ENCODE assay signal across 13 mouse cellular contexts in the genomic region with DNA sequence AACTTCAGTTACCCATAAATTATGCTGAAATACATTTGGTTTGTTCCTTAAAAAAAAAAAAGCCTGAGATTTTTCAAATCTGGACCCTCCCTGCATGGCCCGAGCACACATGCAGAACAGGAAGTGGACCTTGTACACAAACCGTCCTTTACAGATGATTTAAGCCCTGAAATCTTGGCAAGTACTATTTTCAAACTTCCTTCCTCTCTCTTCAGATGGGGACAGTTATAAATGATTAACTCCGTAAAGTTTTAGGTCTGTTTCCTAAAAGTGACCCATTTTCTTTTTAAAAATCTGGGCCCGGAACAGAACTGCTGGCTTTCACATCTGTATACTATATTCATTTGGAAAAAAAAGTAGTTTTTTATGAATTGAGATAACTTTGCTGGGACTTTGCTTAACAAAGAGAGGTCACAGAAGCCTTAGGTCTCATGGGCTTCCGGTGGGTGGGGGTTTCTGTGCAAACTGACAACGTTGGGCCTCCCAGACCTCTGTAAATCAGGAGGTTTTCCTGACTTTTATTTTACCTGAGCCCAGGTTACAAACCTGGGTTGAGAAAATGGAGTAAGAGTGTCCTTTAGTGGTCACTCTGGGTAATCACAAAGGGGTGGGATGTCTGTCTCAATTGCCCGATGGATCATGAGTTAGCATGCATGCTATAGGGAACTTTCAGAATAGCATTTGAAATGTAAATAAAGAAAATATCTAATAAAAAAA.
DNase-seq lines count a peak whose midpoint lies in the region; ATAC-seq and TF ChIP-seq lines count a peak whose summit lies in the region.
"Had no signal": no experiment of that assay in that cellular context is flagged by ENCODE, and none has a peak within 500 bp of the region (broad histone marks: within the 10 kb centered on the region; RNA-seq: fewer than 3 reads in every experiment).

No protein-coding gene starts in this region.

- WGBS in midbrain, embryonic 11.5 days: 76% methylated on average over 7 of the region's 7 CpGs
- 71% methylated on average over 7 of the region's 7 CpGs for WGBS in midbrain, embryonic 16.5 days
- WGBS in kidney, embryonic 14.5 days: 28% methylated on average over 7 of the region's 7 CpGs
- 9% methylated on average over 7 of the region's 7 CpGs for WGBS in stomach, embryonic 15.5 days
- 15% methylated on average over 7 of the region's 7 CpGs for WGBS in thymus, adult 2 months

- DNase-seq in gastrocnemius, adult 2 months: no peak
- DNase-seq in gastrocnemius, postnatal 25 days: no peak
- DNase-seq in midbrain, embryonic 11.5 days (ENCODE audit: low spot score, missing footprints): peak; percentile 44
- no peak for DNase-seq in left cerebral cortex, postnatal 25 days (ENCODE audit: low spot score in 2 of 2)
- no peak for DNase-seq in thymus, adult 2 months
- DNase-seq: cerebellum, postnatal 25 days; layer of hippocampus, adult 9-11 months; retina, postnatal 1 day had no signal

- TF ChIP-seq POLR2A in thymus, adult 2 months (IDR thresholded peaks at IDR 0.05; ENCODE audit: control insufficient read depth, extremely low read depth, insufficient read depth, low read length, poor library complexity): no peak

- no peak overlapping the region for H3K4me2 ChIP-seq in midbrain, embryonic 11.5 days
- H3K4me2 ChIP-seq in midbrain, embryonic 16.5 days (ENCODE audit: low read length): no peak overlapping the region
- H3K4me2 ChIP-seq in kidney, embryonic 14.5 days (replicated peaks; ENCODE audit: low read depth, low read length): no peak overlapping the region
- H3K4me2 ChIP-seq in stomach, embryonic 15.5 days: no peak overlapping the region
- H3K4me2 ChIP-seq: midbrain, embryonic 12.5 days had no signal

- no peaks in the 10 kb centered on the region for H3K36me3 ChIP-seq in midbrain, embryonic 11.5 days (ENCODE audit: control insufficient read depth, insufficient read depth, low read length)
- H3K36me3 ChIP-seq in midbrain, embryonic 16.5 days (ENCODE audit: control insufficient read depth, insufficient read depth, low read length): no peaks in the 10 kb centered on the region
- H3K36me3 ChIP-seq in kidney, embryonic 14.5 days (ENCODE audit: control insufficient read depth, insufficient read depth, low read length): no peaks in the 10 kb centered on the region
- no peaks in the 10 kb centered on the region for H3K36me3 ChIP-seq in stomach, embryonic 15.5 days
- no peaks in the 10 kb centered on the region for H3K36me3 ChIP-seq in thymus, adult 2 months (ENCODE audit: control insufficient read depth, insufficient read depth, low read length)
- H3K36me3 ChIP-seq: midbrain, embryonic 12.5 days had no signal

- H3K9me3 ChIP-seq in midbrain, embryonic 11.5 days (ENCODE audit: control insufficient read depth, low read length): no peaks in the 10 kb centered on the region
- H3K9me3 ChIP-seq in midbrain, embryonic 16.5 days (replicated peaks; ENCODE audit: control insufficient read depth, low read length, poor library complexity, severe bottlenecking): no peaks in the 10 kb centered on the region
- H3K9me3 ChIP-seq in kidney, embryonic 14.5 days (ENCODE audit: control insufficient read depth, low read length): no peaks in the 10 kb centered on the region
- H3K9me3 ChIP-seq in stomach, embryonic 15.5 days: no peaks in the 10 kb centered on the region
- H3K9me3 ChIP-seq: midbrain, embryonic 12.5 days had no signal

- H3K4me3 ChIP-seq in gastrocnemius, adult 2 months: no peak overlapping the region
- H3K4me3 ChIP-seq in midbrain, embryonic 11.5 days (ENCODE audit: low read depth, low read length): no peak overlapping the region
- no peak overlapping the region for H3K4me3 ChIP-seq in midbrain, embryonic 16.5 days (ENCODE audit: low read depth, low read length)
- no peak overlapping the region for H3K4me3 ChIP-seq in kidney, embryonic 14.5 days (ENCODE audit: low read length)
- H3K4me3 ChIP-seq in stomach, embryonic 15.5 days (replicated peaks): no peak overlapping the region
- H3K4me3 ChIP-seq in thymus, adult 2 months (ENCODE audit: control insufficient read depth, insufficient read depth, low read length): no peak overlapping the region
- H3K4me3 ChIP-seq: midbrain, embryonic 12.5 days had no signal

- TF ChIP-seq CTCF in gastrocnemius, adult 2 months (IDR thresholded peaks at IDR 0.05): peak; percentile 61
- TF ChIP-seq CTCF in thymus, adult 2 months (IDR thresholded peaks at IDR 0.05; ENCODE audit: borderline replicate concordance, control insufficient read depth, extremely low read depth, insufficient read depth, low read length, poor library complexity): no peak

- no peaks in the 10 kb centered on the region for H3K27me3 ChIP-seq in midbrain, embryonic 11.5 days (ENCODE audit: control insufficient read depth, insufficient read depth, low read length)
- no peaks in the 10 kb centered on the region for H3K27me3 ChIP-seq in midbrain, embryonic 16.5 days (ENCODE audit: control insufficient read depth, insufficient read depth, low read depth, low read length)
- H3K27me3 ChIP-seq in kidney, embryonic 14.5 days (ENCODE audit: control insufficient read depth, insufficient read depth, low read length): no peaks in the 10 kb centered on the region
- no peaks in the 10 kb centered on the region for H3K27me3 ChIP-seq in stomach, embryonic 15.5 days (replicated peaks)
- no peaks in the 10 kb centered on the region for H3K27me3 ChIP-seq in thymus, adult 2 months (ENCODE audit: control insufficient read depth, insufficient read depth, low read length)
- H3K27me3 ChIP-seq: midbrain, embryonic 12.5 days had no signal

- no peak for ATAC-seq in midbrain, embryonic 11.5 days (ENCODE audit: low FRiP score)
- ATAC-seq in midbrain, embryonic 16.5 days: no peak
- peak; percentile 81 for ATAC-seq in kidney, embryonic 14.5 days (ENCODE audit: low FRiP score, low TSS enrichment)
- ATAC-seq in stomach, embryonic 15.5 days (ENCODE audit: insufficient read depth, low FRiP score, low read depth): peak; percentile 68
- ATAC-seq: forebrain, embryonic 16.5 days had no signal

- no peaks in the 10 kb centered on the region for H3K4me1 ChIP-seq in midbrain, embryonic 11.5 days (ENCODE audit: control insufficient read depth, insufficient read depth, low read length)
- no peaks in the 10 kb centered on the region for H3K4me1 ChIP-seq in midbrain, embryonic 16.5 days (ENCODE audit: control insufficient read depth, insufficient read depth, low read length)
- H3K4me1 ChIP-seq in kidney, embryonic 14.5 days (ENCODE audit: control insufficient read depth, insufficient read depth, low read length): 0 out of 2 replicates have a peak, but pooled peaks cover 9% of the 10 kb centered on the region
- no peaks in the 10 kb centered on the region for H3K4me1 ChIP-seq in stomach, embryonic 15.5 days
- no peaks in the 10 kb centered on the region for H3K4me1 ChIP-seq in thymus, adult 2 months (replicated peaks; ENCODE audit: control insufficient read depth, insufficient read depth, low read length)
- H3K4me1 ChIP-seq: midbrain, embryonic 12.5 days had no signal

- intact Hi-C loops in gastrocnemius, adult 2 months (cut with DNase I): loop anchor here (5.0 to 10.0 kb wide), 2 partner anchors 474 to 641 kb away; no protein-coding TSS in a partner anchor
- intact Hi-C loops in left cerebral cortex, postnatal 25 days (cut with DNase I): loop anchor here (10.0 kb wide), 1 partner anchor 641 kb away; no protein-coding TSS in a partner anchor

- no peak overlapping the region for H3K9ac ChIP-seq in midbrain, embryonic 11.5 days (ENCODE audit: low read length)
- H3K9ac ChIP-seq in midbrain, embryonic 16.5 days (ENCODE audit: low read depth, low read length): no peak overlapping the region
- H3K9ac ChIP-seq in kidney, embryonic 14.5 days (ENCODE audit: low read depth, low read length): no peak overlapping the region
- H3K9ac ChIP-seq in stomach, embryonic 15.5 days: no peak overlapping the region
- H3K9ac ChIP-seq: midbrain, embryonic 12.5 days had no signal

- H3K27ac ChIP-seq in gastrocnemius, adult 2 months: peak overlapping the region; percentile 51; the same call in 1 of the 2 replicates
- H3K27ac ChIP-seq in midbrain, embryonic 11.5 days (ENCODE audit: low read depth, low read length): no peak overlapping the region
- H3K27ac ChIP-seq in midbrain, embryonic 16.5 days (ENCODE audit: low read length): no peak overlapping the region
- peak overlapping the region; percentile 78; the same call in 1 of the 2 replicates for H3K27ac ChIP-seq in kidney, embryonic 14.5 days (ENCODE audit: low read depth, low read length)
- peak overlapping the region; percentile 23 for H3K27ac ChIP-seq in stomach, embryonic 15.5 days
- no peak overlapping the region for H3K27ac ChIP-seq in thymus, adult 2 months (ENCODE audit: control insufficient read depth, insufficient read depth, low read length)
- H3K27ac ChIP-seq: midbrain, embryonic 12.5 days had no signal

Comparison
In these comparisons a context has a peak if more than half of its experiments do, and no peak if none do; other contexts are left out.
1. H3K27ac ChIP-seq: peak in gastrocnemius, adult 2 months (single experiment), kidney, embryonic 14.5 days (single experiment) and stomach, embryonic 15.5 days (single experiment); none in midbrain, embryonic 11.5 days (single experiment), midbrain, embryonic 16.5 days (single experiment) and thymus, adult 2 months (single experiment).
2. ATAC-seq: peak in kidney, embryonic 14.5 days (single experiment) and stomach, embryonic 15.5 days (single experiment); none in midbrain, embryonic 11.5 days (single experiment) and midbrain, embryonic 16.5 days (single experiment).